Mouse (Mus musculus): ENCODE results near the gene Kitl. TPM values are rescaled to one million over a fixed set of nuclear protein-coding genes. Genes with fewer than 3 reads are reported as not detected.

The Kitl gene
- polyA plus RNA-seq, 1 experiment from 2014 or later = 36.8 TPM

DNA sequence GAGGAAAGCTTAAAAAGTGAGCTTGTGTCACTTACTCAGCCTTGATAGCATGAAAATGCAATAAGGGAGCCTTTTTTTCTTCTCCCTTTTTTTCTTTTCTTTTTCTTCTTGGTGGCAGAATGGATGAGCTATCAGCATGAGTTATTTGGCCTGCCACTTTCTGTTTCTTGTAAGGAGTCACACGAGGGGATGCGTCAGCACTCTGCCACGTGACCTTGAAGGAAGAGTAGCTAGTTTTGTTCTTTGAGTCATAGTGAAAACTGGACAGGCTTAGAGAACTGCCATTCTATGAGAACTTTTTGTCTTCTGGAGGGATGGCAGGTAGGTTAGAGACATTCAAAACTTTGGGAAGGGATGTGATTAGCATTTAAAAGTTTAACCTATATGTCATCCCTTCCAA, 17.1 kb downstream of the Kitl start:
- no peak for ATAC-seq (ENCODE audit: insufficient read depth, low FRiP score)
- WGBS = 60% methylated on average over 3 of the region's 3 CpGs
- peaks cover 18% of the 10 kb centered on the region for H3K4me1 ChIP-seq (ENCODE audit: control insufficient read depth, insufficient read depth, low read length)

DNA sequence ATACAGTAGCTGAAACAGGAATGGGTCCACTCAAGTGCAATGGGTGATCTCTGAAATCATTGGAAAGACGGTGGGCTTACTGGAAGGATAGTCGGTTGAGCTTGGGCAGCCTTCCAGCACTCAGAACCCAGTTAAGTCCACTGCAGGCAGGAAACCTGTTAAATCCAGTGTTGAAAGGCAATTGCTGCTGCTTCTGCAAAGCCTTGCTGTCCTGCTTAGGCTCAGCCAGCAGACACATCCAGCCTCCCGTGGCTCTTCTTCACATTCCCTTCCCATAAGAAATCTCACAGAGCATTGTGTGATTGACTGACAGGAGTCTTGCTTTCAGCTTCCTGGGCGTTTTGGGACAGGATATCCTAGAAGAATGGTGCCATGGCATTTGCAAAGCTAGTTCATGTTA, 20.6 kb downstream of the Kitl start:
- ATAC-seq (ENCODE audit: insufficient read depth, low FRiP score) = no peak
- Histone ChIP-seq H3K27ac (ENCODE audit: low read length) (no peak overlapping the region), H3K4me2 (ENCODE audit: low read depth, low read length) (no peak overlapping the region), H3K4me1 (ENCODE audit: control insufficient read depth, insufficient read depth, low read length) (peaks cover 26% of the 10 kb centered on the region), H3K4me3 (replicated peaks; ENCODE audit: low read length) (no peak overlapping the region), H3K36me3 (ENCODE audit: control insufficient read depth, insufficient read depth, low read length) (no peaks in the 10 kb centered on the region), H3K9me3 (replicated peaks; ENCODE audit: control insufficient read depth, low read length) (no peaks in the 10 kb centered on the region), H3K9ac (ENCODE audit: low read length) (no peak overlapping the region), H3K27me3 (ENCODE audit: control insufficient read depth, insufficient read depth, low read length) (no peaks in the 10 kb centered on the region)
- WGBS = 57% methylated on average over 4 of the region's 4 CpGs

More for the DNA sequence above, 17.1 kb downstream of the Kitl start:
- Histone ChIP-seq H3K9ac (ENCODE audit: low read length) (no peak overlapping the region), H3K4me2 (ENCODE audit: low read depth, low read length) (no peak overlapping the region), H3K36me3 (ENCODE audit: control insufficient read depth, insufficient read depth, low read length) (no peaks in the 10 kb centered on the region), H3K9me3 (replicated peaks; ENCODE audit: control insufficient read depth, low read length) (no peaks in the 10 kb centered on the region), H3K27me3 (ENCODE audit: control insufficient read depth, insufficient read depth, low read length) (no peaks in the 10 kb centered on the region), H3K27ac (ENCODE audit: low read length) (no peak overlapping the region), H3K4me3 (replicated peaks; ENCODE audit: low read length) (no peak overlapping the region)

DNA sequence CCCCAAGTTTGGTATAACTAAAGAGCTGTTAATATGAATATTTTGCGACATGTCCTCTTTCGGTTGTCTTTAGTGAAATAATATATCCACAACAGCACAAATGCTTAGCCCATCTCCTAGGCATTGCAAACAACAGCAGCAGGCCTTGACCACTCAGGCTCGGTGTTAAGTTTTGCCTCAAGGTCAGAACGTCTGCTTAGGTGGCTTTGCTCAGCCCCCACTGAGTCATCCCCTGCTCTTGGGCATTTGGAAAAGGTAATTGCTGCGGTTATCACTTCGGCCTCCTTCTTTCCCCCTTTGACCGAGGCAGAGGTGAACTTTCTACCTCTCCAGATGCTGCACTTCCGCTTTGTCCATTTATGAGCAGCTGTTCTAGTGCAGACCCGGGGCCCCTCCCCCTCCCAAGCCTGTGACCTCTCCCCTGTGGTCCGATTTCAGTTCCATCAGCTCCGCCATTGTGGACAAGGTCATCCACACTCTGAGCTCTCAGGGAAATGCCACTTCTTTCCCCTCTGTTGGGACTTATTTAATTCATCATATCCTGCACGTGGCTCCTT, 23.0 kb downstream of the Kitl start:
- H3K4me2 ChIP-seq (ENCODE audit: low read depth, low read length) = no peak overlapping the region
- H3K9me3 ChIP-seq (replicated peaks; ENCODE audit: control insufficient read depth, low read length) = no peaks in the 10 kb centered on the region
- H3K4me1 ChIP-seq (ENCODE audit: control insufficient read depth, insufficient read depth, low read length) = peaks cover 16% of the 10 kb centered on the region
- H3K27ac ChIP-seq (ENCODE audit: low read length) = no peak overlapping the region; the same call in 1 of the 2 replicates
- no peak overlapping the region for H3K4me3 ChIP-seq (replicated peaks; ENCODE audit: low read length)
- WGBS = 60% methylated on average over 12 of the region's 12 CpGs
- no peak; the same call in 1 of the 2 replicates for ATAC-seq (ENCODE audit: insufficient read depth, low FRiP score)
- H3K27me3 ChIP-seq (ENCODE audit: control insufficient read depth, insufficient read depth, low read length) = no peaks in the 10 kb centered on the region
- H3K9ac ChIP-seq (ENCODE audit: low read length) = no peak overlapping the region
- H3K36me3 ChIP-seq (ENCODE audit: control insufficient read depth, insufficient read depth, low read length) = no peaks in the 10 kb centered on the region

DNA sequence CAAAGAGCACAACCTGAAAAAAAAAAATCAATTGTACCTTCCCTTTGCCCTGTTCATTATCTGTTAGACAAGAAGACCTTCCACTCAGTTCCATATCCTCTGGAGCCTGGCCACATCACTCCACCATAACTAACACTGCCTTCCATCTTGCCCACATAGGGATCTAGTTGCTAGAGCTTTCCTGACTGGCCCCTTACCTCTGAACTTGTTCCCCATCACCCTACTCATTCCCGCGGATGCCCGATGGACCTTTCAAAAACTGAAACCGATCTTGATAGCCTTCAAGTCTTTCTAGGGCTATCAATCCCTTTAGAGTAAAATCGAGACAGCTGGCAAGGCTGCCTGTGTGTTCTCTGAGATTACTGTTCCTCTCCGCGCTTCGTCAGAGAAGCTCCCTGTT, 23.6 kb downstream of the Kitl start:
- H3K9me3 ChIP-seq (replicated peaks; ENCODE audit: control insufficient read depth, low read length) = no peaks in the 10 kb centered on the region
- H3K9ac ChIP-seq (ENCODE audit: low read length) = no peak overlapping the region
- no peak overlapping the region for H3K4me3 ChIP-seq (replicated peaks; ENCODE audit: low read length)
- H3K27me3 ChIP-seq (ENCODE audit: control insufficient read depth, insufficient read depth, low read length) = no peaks in the 10 kb centered on the region
- H3K4me2 ChIP-seq (ENCODE audit: low read depth, low read length) = no peak overlapping the region
- H3K27ac ChIP-seq (ENCODE audit: low read length) = no peak overlapping the region
- no peak for ATAC-seq (ENCODE audit: insufficient read depth, low FRiP score)
- H3K4me1 ChIP-seq (ENCODE audit: control insufficient read depth, insufficient read depth, low read length) = peaks cover 16% of the 10 kb centered on the region
- no peaks in the 10 kb centered on the region for H3K36me3 ChIP-seq (ENCODE audit: control insufficient read depth, insufficient read depth, low read length)
- WGBS = 80% methylated on average over 8 of the region's 8 CpGs

DNA sequence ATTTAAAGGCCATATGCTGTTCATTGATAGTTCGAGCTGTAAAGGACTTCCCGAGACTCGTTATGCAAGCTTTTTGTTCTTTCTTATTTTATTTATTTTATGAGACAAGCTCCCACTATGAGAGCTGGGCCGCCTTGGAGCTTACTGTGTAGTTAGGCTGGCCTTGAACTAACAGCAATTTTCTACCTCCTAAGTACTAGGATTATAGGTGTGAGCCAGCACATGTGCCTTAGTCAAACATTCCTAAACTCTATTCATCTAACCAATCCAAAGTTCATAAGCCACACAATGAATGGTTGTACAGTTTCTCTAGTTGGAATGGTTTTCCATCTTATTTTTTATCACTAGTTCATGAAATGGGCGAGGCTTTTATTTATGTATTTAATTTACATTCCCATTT, 28.3 kb downstream of the Kitl start:
- peak; percentile 77; the same call in 1 of the 2 replicates for ATAC-seq (ENCODE audit: insufficient read depth, low FRiP score)
- H3K9me3 ChIP-seq (replicated peaks; ENCODE audit: control insufficient read depth, low read length) = no peaks in the 10 kb centered on the region
- no peak overlapping the region for H3K4me2 ChIP-seq (ENCODE audit: low read depth, low read length)
- H3K27ac ChIP-seq (ENCODE audit: low read length) = peak overlapping the region; percentile 17; the same call in 1 of the 2 replicates
- no peaks in the 10 kb centered on the region for H3K27me3 ChIP-seq (ENCODE audit: control insufficient read depth, insufficient read depth, low read length)
- 71% methylated on average over 5 of the region's 5 CpGs for WGBS
- H3K4me3 ChIP-seq (replicated peaks; ENCODE audit: low read length) = no peak overlapping the region
- no peaks in the 10 kb centered on the region for H3K36me3 ChIP-seq (ENCODE audit: control insufficient read depth, insufficient read depth, low read length)
- peaks cover 8% of the 10 kb centered on the region for H3K4me1 ChIP-seq (ENCODE audit: control insufficient read depth, insufficient read depth, low read length)
- no peak overlapping the region for H3K9ac ChIP-seq (ENCODE audit: low read length)

DNA sequence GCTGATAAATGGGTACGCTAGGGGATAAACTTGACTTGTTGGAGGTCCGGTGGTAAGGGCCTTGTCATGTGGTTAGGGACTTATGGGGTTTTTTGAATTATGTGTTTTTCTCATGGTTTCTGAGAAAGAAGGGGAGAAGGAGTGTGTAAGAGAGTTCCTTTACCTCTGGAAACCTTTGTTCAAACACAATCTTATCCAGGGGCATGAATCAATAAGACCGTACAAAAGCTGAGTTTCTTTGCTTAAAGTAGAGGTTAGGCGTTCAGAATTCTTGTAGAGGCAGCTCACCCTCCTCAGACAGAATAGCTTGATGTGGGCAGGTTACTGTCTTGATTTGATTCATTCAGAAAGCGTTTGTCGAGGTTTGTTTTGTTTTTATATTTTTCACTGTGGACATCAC, 28.7 kb downstream of the Kitl start:
- 65% methylated on average over 6 of the region's 6 CpGs for WGBS
- peaks cover 8% of the 10 kb centered on the region for H3K4me1 ChIP-seq (ENCODE audit: control insufficient read depth, insufficient read depth, low read length)
- no peak overlapping the region for H3K27ac ChIP-seq (ENCODE audit: low read length)
- ATAC-seq (ENCODE audit: insufficient read depth, low FRiP score) = peak; percentile 40; the same call in 1 of the 2 replicates
- H3K36me3 ChIP-seq (ENCODE audit: control insufficient read depth, insufficient read depth, low read length) = no peaks in the 10 kb centered on the region
- H3K4me3 ChIP-seq (replicated peaks; ENCODE audit: low read length) = no peak overlapping the region
- no peak overlapping the region for H3K9ac ChIP-seq (ENCODE audit: low read length)
- no peaks in the 10 kb centered on the region for H3K27me3 ChIP-seq (ENCODE audit: control insufficient read depth, insufficient read depth, low read length)
- H3K4me2 ChIP-seq (ENCODE audit: low read depth, low read length) = no peak overlapping the region
- H3K9me3 ChIP-seq (replicated peaks; ENCODE audit: control insufficient read depth, low read length) = no peaks in the 10 kb centered on the region

DNA sequence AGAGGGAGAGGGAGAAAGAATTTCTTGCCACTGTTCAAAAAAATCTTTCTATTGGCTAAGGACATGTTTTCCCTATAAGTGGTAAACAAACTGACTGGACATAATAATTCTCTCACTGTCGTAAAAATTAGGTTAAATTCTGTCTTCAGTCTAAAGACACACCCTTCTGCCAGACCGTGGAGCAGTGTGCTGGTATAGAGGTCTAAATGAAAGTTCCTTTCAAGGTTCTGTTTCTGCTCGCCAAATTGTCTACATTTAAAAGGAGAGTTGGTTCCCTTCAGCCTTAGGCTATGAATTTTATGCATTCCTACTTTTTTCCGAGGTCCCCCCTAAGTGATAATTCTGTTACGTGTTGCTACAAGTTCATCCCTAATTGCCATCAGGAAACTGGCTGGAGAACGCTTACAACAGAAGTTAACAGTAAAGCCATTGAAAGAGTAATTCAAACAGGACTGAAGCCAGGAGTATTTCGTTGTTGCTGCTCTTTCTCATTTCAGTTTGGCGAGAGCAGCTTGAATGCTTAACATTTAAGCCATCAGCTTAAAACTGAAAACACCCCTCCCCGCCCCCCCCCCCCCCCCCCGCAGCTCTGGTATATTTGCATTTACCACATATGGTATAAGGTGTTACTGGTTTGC, 35.8 kb downstream of the Kitl start:
- peaks cover 14% of the 10 kb centered on the region for H3K4me1 ChIP-seq (ENCODE audit: control insufficient read depth, insufficient read depth, low read length)
- H3K27ac ChIP-seq (ENCODE audit: low read length) = peak overlapping the region; percentile 67
- no peaks in the 10 kb centered on the region for H3K9me3 ChIP-seq (replicated peaks; ENCODE audit: control insufficient read depth, low read length)
- H3K27me3 ChIP-seq (ENCODE audit: control insufficient read depth, insufficient read depth, low read length) = no peaks in the 10 kb centered on the region
- H3K4me3 ChIP-seq (replicated peaks; ENCODE audit: low read length) = peak overlapping the region; percentile 19; the same call in 1 of the 2 replicates
- peaks cover 7% of the 10 kb centered on the region; the same call in 1 of the 2 replicates for H3K36me3 ChIP-seq (ENCODE audit: control insufficient read depth, insufficient read depth, low read length)
- peak overlapping the region; percentile 46 for H3K4me2 ChIP-seq (ENCODE audit: low read depth, low read length)
- 0 out of 2 replicates have a peak, but pooled peaks have one; percentile 26 for ATAC-seq (ENCODE audit: insufficient read depth, low FRiP score)
- H3K9ac ChIP-seq (ENCODE audit: low read length) = no peak overlapping the region
- WGBS = 18% methylated on average over 10 of the region's 10 CpGs

DNA sequence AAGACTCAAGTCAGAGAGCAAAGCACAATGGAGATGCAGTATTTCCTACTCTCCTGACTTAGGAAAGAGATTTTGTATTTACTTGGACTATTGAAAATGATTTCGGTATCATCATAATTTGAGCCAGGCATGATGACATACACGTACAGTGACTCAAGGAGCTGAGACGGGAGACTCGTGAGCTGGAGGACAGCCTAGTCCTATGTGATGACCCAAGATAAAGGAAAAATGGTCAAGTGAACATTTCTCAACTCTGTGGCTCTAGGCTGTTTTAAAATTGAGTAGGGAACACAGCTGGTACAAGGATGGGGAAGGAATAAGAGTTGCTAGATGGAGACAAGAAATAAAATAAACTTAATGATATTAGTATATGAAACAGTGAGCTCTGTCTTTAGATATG, 37.0 kb downstream of the Kitl start:
- no peak overlapping the region for H3K27ac ChIP-seq (ENCODE audit: low read length)
- H3K9ac ChIP-seq (ENCODE audit: low read length) = no peak overlapping the region
- H3K27me3 ChIP-seq (ENCODE audit: control insufficient read depth, insufficient read depth, low read length) = no peaks in the 10 kb centered on the region
- H3K4me3 ChIP-seq (replicated peaks; ENCODE audit: low read length) = no peak overlapping the region
- H3K9me3 ChIP-seq (replicated peaks; ENCODE audit: control insufficient read depth, low read length) = no peaks in the 10 kb centered on the region
- H3K4me2 ChIP-seq (ENCODE audit: low read depth, low read length) = no peak overlapping the region
- H3K4me1 ChIP-seq (ENCODE audit: control insufficient read depth, insufficient read depth, low read length) = peaks cover 14% of the 10 kb centered on the region
- peaks cover 7% of the 10 kb centered on the region; the same call in 1 of the 2 replicates for H3K36me3 ChIP-seq (ENCODE audit: control insufficient read depth, insufficient read depth, low read length)
- WGBS = 84% methylated on average over 4 of the region's 4 CpGs
- no peak for ATAC-seq (ENCODE audit: insufficient read depth, low FRiP score)

DNA sequence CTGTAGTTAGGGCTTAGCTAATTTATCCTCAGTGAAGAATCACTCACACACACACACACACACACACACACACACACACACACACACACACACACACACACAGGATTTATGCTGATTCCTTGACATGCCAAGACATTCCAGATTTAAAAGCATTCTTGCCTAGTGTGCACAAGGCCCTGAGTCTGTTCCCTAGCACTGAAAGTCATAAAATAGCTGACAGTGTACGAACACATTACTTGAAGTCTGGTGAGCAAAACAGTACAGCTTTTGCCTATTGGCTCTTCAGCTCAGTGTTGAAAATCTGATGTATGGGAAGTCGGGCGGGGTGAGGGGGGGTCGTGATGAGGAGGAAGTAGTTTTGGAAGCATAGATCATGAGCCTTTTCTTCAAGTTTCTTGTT, 37.5 kb downstream of the Kitl start:
- ATAC-seq (ENCODE audit: insufficient read depth, low FRiP score) = 0 out of 2 replicates have a peak, but pooled peaks have one; percentile 23
- Histone ChIP-seq H3K4me3 (replicated peaks; ENCODE audit: low read length) (no peak overlapping the region), H3K36me3 (ENCODE audit: control insufficient read depth, insufficient read depth, low read length) (peaks cover 7% of the 10 kb centered on the region; the same call in 1 of the 2 replicates), H3K27ac (ENCODE audit: low read length) (no peak overlapping the region), H3K9ac (ENCODE audit: low read length) (no peak overlapping the region), H3K4me2 (ENCODE audit: low read depth, low read length) (no peak overlapping the region), H3K27me3 (ENCODE audit: control insufficient read depth, insufficient read depth, low read length) (no peaks in the 10 kb centered on the region), H3K9me3 (replicated peaks; ENCODE audit: control insufficient read depth, low read length) (no peaks in the 10 kb centered on the region), H3K4me1 (ENCODE audit: control insufficient read depth, insufficient read depth, low read length) (peaks cover 14% of the 10 kb centered on the region)
- WGBS = 66% methylated on average over 4 of the region's 4 CpGs

Data from stomach, embryonic 16.5 days (tissue).